In genomic region chr6:87354441-87354840, GRCm38 (mm10) we compare ENCODE assay signal across 17 mouse cellular contexts. TPM values are rescaled to one million over a fixed set of nuclear protein-coding genes. Genes with fewer than 3 reads are reported as not detected.
DNase-seq lines count a peak whose midpoint lies in the region; ATAC-seq and TF ChIP-seq lines count a peak whose summit lies in the region.
"Had no signal": no experiment of that assay in that cellular context is flagged by ENCODE, and none has a peak within 500 bp of the region (broad histone marks: within the 10 kb centered on the region; RNA-seq: fewer than 3 reads in every experiment).

No protein-coding gene starts in this region.

- no peak overlapping the region for H3K9ac ChIP-seq in midbrain, embryonic 14.5 days (replicated peaks; ENCODE audit: low read length)
- H3K9ac ChIP-seq in midbrain, postnatal 0 days (replicated peaks; ENCODE audit: low read length, poor library complexity, severe bottlenecking): no peak overlapping the region
- H3K9ac ChIP-seq in intestine, postnatal 0 days (ENCODE audit: low read depth, low read length): no peak overlapping the region
- H3K9ac ChIP-seq in liver, embryonic 11.5 days (ENCODE audit: low read depth, low read length): no peak overlapping the region
- H3K9ac ChIP-seq: heart, embryonic 12.5 days; liver, embryonic 14.5 days; midbrain, embryonic 13.5 days had no signal

- DNase-seq in frontal cortex, postnatal 25 days (ENCODE audit: low spot score in 2 of 2): no peak
- peak; percentile 18 for DNase-seq in midbrain, embryonic 14.5 days
- no peak for DNase-seq in midbrain, postnatal 0 days (ENCODE audit: low spot score)
- DNase-seq in telencephalon, adult 2 months (ENCODE audit: low read depth, low spot score): peak; percentile 36
- no peak for DNase-seq in urinary bladder, postnatal 10 days (ENCODE audit: low spot score)
- DNase-seq in liver, embryonic 11.5 days (ENCODE audit: low spot score): no peak
- DNase-seq: cerebellum, adult 18-20 months; thymus, postnatal 4 days had no signal

- ATAC-seq in frontal cortex, adult (ENCODE audit: low TSS enrichment): peak; percentile 38; the same call in 1 of the 2 replicates
- no peak for ATAC-seq in midbrain, embryonic 14.5 days (ENCODE audit: low FRiP score, low TSS enrichment)
- ATAC-seq in midbrain, postnatal 0 days (ENCODE audit: low FRiP score): no peak
- peak; percentile 77 for ATAC-seq in intestine, postnatal 0 days
- ATAC-seq in liver, embryonic 11.5 days (replicated peaks; ENCODE audit: low FRiP score): no peak
- ATAC-seq: midbrain, embryonic 13.5 days had no signal

- H3K4me3 ChIP-seq in midbrain, embryonic 14.5 days (replicated peaks; ENCODE audit: low read depth, low read length): no peak overlapping the region
- no peak overlapping the region for H3K4me3 ChIP-seq in midbrain, postnatal 0 days (ENCODE audit: low read depth, low read length)
- H3K4me3 ChIP-seq in intestine, postnatal 0 days (ENCODE audit: low read depth, low read length): no peak overlapping the region
- no peak overlapping the region for H3K4me3 ChIP-seq in liver, embryonic 11.5 days (ENCODE audit: low read depth, low read length)
- H3K4me3 ChIP-seq: heart, embryonic 12.5 days; limb, embryonic 10.5 days; midbrain, embryonic 13.5 days had no signal

- H3K36me3 ChIP-seq in midbrain, embryonic 14.5 days (ENCODE audit: control insufficient read depth, insufficient read depth, low read length): no peaks in the 10 kb centered on the region
- no peaks in the 10 kb centered on the region for H3K36me3 ChIP-seq in midbrain, postnatal 0 days (ENCODE audit: insufficient read depth, low read length)
- H3K36me3 ChIP-seq in intestine, postnatal 0 days (ENCODE audit: control insufficient read depth, insufficient read depth): no peaks in the 10 kb centered on the region
- no peaks in the 10 kb centered on the region for H3K36me3 ChIP-seq in liver, embryonic 11.5 days (ENCODE audit: control insufficient read depth, insufficient read depth, low read length)
- H3K36me3 ChIP-seq: heart, embryonic 12.5 days; limb, embryonic 10.5 days; midbrain, embryonic 13.5 days had no signal

- H3K27me3 ChIP-seq in midbrain, embryonic 14.5 days (ENCODE audit: control insufficient read depth, insufficient read depth, low read length): no peaks in the 10 kb centered on the region
- no peaks in the 10 kb centered on the region for H3K27me3 ChIP-seq in midbrain, postnatal 0 days (ENCODE audit: insufficient read depth, low read length)
- H3K27me3 ChIP-seq in intestine, postnatal 0 days (replicated peaks; ENCODE audit: control insufficient read depth, insufficient read depth, low read length): no peaks in the 10 kb centered on the region
- H3K27me3 ChIP-seq in liver, embryonic 11.5 days (replicated peaks; ENCODE audit: control insufficient read depth, insufficient read depth, low read length): no peaks in the 10 kb centered on the region
- H3K27me3 ChIP-seq: midbrain, embryonic 13.5 days had no signal

- no peak for TF ChIP-seq CTCF in midbrain, postnatal 0 days (IDR thresholded peaks at IDR 0.05)
- TF ChIP-seq CTCF in intestine, postnatal 0 days (IDR thresholded peaks at IDR 0.05; ENCODE audit: low read depth): no peak

- no peak overlapping the region for H3K27ac ChIP-seq in midbrain, embryonic 14.5 days (replicated peaks; ENCODE audit: low read depth, low read length)
- H3K27ac ChIP-seq in midbrain, postnatal 0 days (ENCODE audit: low read depth, low read length): no peak overlapping the region
- H3K27ac ChIP-seq in intestine, postnatal 0 days (ENCODE audit: low read depth, low read length): no peak overlapping the region
- no peak overlapping the region for H3K27ac ChIP-seq in liver, embryonic 11.5 days (ENCODE audit: low read depth, low read length)
- H3K27ac ChIP-seq: limb, embryonic 10.5 days; liver, embryonic 14.5 days; midbrain, embryonic 13.5 days had no signal

- no peaks in the 10 kb centered on the region for H3K9me3 ChIP-seq in midbrain, embryonic 14.5 days (ENCODE audit: control insufficient read depth, low read length)
- H3K9me3 ChIP-seq in midbrain, postnatal 0 days (ENCODE audit: low read length): no peaks in the 10 kb centered on the region
- no peaks in the 10 kb centered on the region for H3K9me3 ChIP-seq in intestine, postnatal 0 days (ENCODE audit: control insufficient read depth)
- no peaks in the 10 kb centered on the region for H3K9me3 ChIP-seq in liver, embryonic 11.5 days (ENCODE audit: control insufficient read depth, low read length)
- H3K9me3 ChIP-seq: heart, embryonic 12.5 days; limb, embryonic 10.5 days; midbrain, embryonic 13.5 days had no signal

- no peaks in the 10 kb centered on the region for H3K4me1 ChIP-seq in midbrain, embryonic 14.5 days (ENCODE audit: control insufficient read depth, insufficient read depth, low read length)
- H3K4me1 ChIP-seq in midbrain, postnatal 0 days (ENCODE audit: insufficient read depth, low read length): no peaks in the 10 kb centered on the region
- H3K4me1 ChIP-seq in intestine, postnatal 0 days (replicated peaks; ENCODE audit: control insufficient read depth, insufficient read depth, low read length): peaks cover 9% of the 10 kb centered on the region; the same call in 1 of the 2 replicates
- no peaks in the 10 kb centered on the region for H3K4me1 ChIP-seq in liver, embryonic 11.5 days (replicated peaks; ENCODE audit: control insufficient read depth, insufficient read depth, low read length)
- H3K4me1 ChIP-seq: heart, embryonic 12.5 days; limb, embryonic 10.5 days; midbrain, embryonic 13.5 days had no signal

- H3K4me2 ChIP-seq in midbrain, embryonic 14.5 days (ENCODE audit: low read length): no peak overlapping the region
- H3K4me2 ChIP-seq in midbrain, postnatal 0 days (ENCODE audit: low read depth, low read length, poor library complexity, severe bottlenecking): no peak overlapping the region
- no peak overlapping the region for H3K4me2 ChIP-seq in intestine, postnatal 0 days (replicated peaks; ENCODE audit: low read depth)
- no peak overlapping the region for H3K4me2 ChIP-seq in liver, embryonic 11.5 days
- H3K4me2 ChIP-seq: heart, embryonic 12.5 days; midbrain, embryonic 13.5 days had no signal

- WGBS in midbrain, embryonic 14.5 days: 65% methylated on average over 5 of the region's 5 CpGs
- 64% methylated on average over 5 of the region's 5 CpGs for WGBS in midbrain, postnatal 0 days
- 35% methylated on average over 5 of the region's 5 CpGs for WGBS in intestine, postnatal 0 days
- WGBS in liver, embryonic 11.5 days: 73% methylated on average over 5 of the region's 5 CpGs

RNA-seq across cellular contexts. Expression of gene Gkn1, which starts 3.7 kb away (rescaled TPM):
- polyA plus RNA-seq in midbrain, embryonic 14.5 days (2014; fragmentation: Nextera tagmentation; extraction: Ambion mirVana): not detected in 2 replicates
- not detected in 2 replicates for total RNA-seq in midbrain, postnatal 0 days (2014; rRNA removed)
- polyA plus RNA-seq in midbrain, postnatal 0 days (2015; fragmentation: Nextera tagmentation; extraction: Ambion mirVana): not detected in 2 replicates
- polyA plus RNA-seq in intestine, postnatal 0 days (2015; fragmentation: Nextera tagmentation; extraction: Ambion mirVana): 4.7 and 30.0 TPM in 2 replicates
- not detected in 2 replicates for polyA plus RNA-seq in liver, embryonic 11.5 days (2014; fragmentation: Nextera tagmentation; extraction: Ambion mirVana)
- total RNA-seq: hematopoietic stem cell, adult 5-6 weeks; layer of hippocampus, postnatal 25 days had no signal
- polyA plus RNA-seq: heart, embryonic 12.5 days; kidney, embryonic 14.5 days; limb, embryonic 10.5 days; liver, embryonic 14.5 days; midbrain, embryonic 13.5 days had no signal

RNA-seq across cellular contexts. Expression of gene Gkn2, which starts 18.7 kb away (rescaled TPM):
- polyA plus RNA-seq in midbrain, embryonic 14.5 days (2014; fragmentation: Nextera tagmentation; extraction: Ambion mirVana): not detected in 2 replicates
- not detected in 2 replicates for total RNA-seq in midbrain, postnatal 0 days (2014; rRNA removed)
- polyA plus RNA-seq in midbrain, postnatal 0 days (2015; fragmentation: Nextera tagmentation; extraction: Ambion mirVana): not detected in 2 replicates
- 7.5 and 59.7 TPM in 2 replicates for polyA plus RNA-seq in intestine, postnatal 0 days (2015; fragmentation: Nextera tagmentation; extraction: Ambion mirVana)
- polyA plus RNA-seq in liver, embryonic 11.5 days (2014; fragmentation: Nextera tagmentation; extraction: Ambion mirVana): not detected in 2 replicates
- total RNA-seq: hematopoietic stem cell, adult 5-6 weeks; layer of hippocampus, postnatal 25 days had no signal
- polyA plus RNA-seq: heart, embryonic 12.5 days; kidney, embryonic 14.5 days; limb, embryonic 10.5 days; liver, embryonic 14.5 days; midbrain, embryonic 13.5 days had no signal

RNA-seq across cellular contexts. Expression of gene Antxr1, which starts 18.8 kb away (rescaled TPM):
- 2.7 and 3.6 TPM in 2 replicates for polyA plus RNA-seq in midbrain, embryonic 14.5 days (2014; fragmentation: Nextera tagmentation; extraction: Ambion mirVana)
- 13.1 and 17.0 TPM in 2 replicates for total RNA-seq in midbrain, postnatal 0 days (2014; rRNA removed)
- 2.2 and 2.9 TPM in 2 replicates for polyA plus RNA-seq in midbrain, postnatal 0 days (2015; fragmentation: Nextera tagmentation; extraction: Ambion mirVana)
- 4.9 TPM in 2 replicates for polyA plus RNA-seq in intestine, postnatal 0 days (2015; fragmentation: Nextera tagmentation; extraction: Ambion mirVana)
- 2.0 and 3.1 TPM in 2 replicates for polyA plus RNA-seq in liver, embryonic 11.5 days (2014; fragmentation: Nextera tagmentation; extraction: Ambion mirVana)

RNA-seq across cellular contexts. Expression of gene Gkn3, which starts 34.3 kb away (rescaled TPM):
- polyA plus RNA-seq in midbrain, embryonic 14.5 days (2014; fragmentation: Nextera tagmentation; extraction: Ambion mirVana): 0.27 TPM in 1 of 2 replicates, not detected in the other
- total RNA-seq in midbrain, postnatal 0 days (2014; rRNA removed): 2.6 TPM in 1 of 2 replicates, not detected in the other
- 0.99 and 1.2 TPM in 2 replicates for polyA plus RNA-seq in midbrain, postnatal 0 days (2015; fragmentation: Nextera tagmentation; extraction: Ambion mirVana)
- 36.9 and 64.4 TPM in 2 replicates for polyA plus RNA-seq in intestine, postnatal 0 days (2015; fragmentation: Nextera tagmentation; extraction: Ambion mirVana)
- polyA plus RNA-seq in liver, embryonic 11.5 days (2014; fragmentation: Nextera tagmentation; extraction: Ambion mirVana): 0.21 TPM in 1 of 2 replicates, not detected in the other
- polyA plus RNA-seq: kidney, embryonic 14.5 days; limb, embryonic 10.5 days had no signal

Comparison
In these comparisons a context has a peak if more than half of its experiments do, and no peak if none do; other contexts are left out.
1. DNase-seq: peak in midbrain, embryonic 14.5 days (single experiment) and telencephalon, adult 2 months (single experiment); none in frontal cortex, postnatal 25 days (0 of 2), midbrain, postnatal 0 days (single experiment), urinary bladder, postnatal 10 days (single experiment) and liver, embryonic 11.5 days (single experiment).
2. ATAC-seq: peak in frontal cortex, adult (single experiment) and intestine, postnatal 0 days (single experiment); none in midbrain, embryonic 14.5 days (single experiment), midbrain, postnatal 0 days (single experiment) and liver, embryonic 11.5 days (single experiment).